ENCODE assay signal across 13 mouse cellular contexts in genomic region chr6:47818721-47819120, GRCm38 (mm10).
"Had no signal": no experiment of that assay in that cellular context is flagged by ENCODE, and none has a peak within 500 bp of the region (broad histone marks: within the 10 kb centered on the region; RNA-seq: fewer than 3 reads in every experiment).

No protein-coding gene starts in this region.

- DNase-seq: kidney, postnatal 25 days; layer of hippocampus, postnatal 36 days; liver, embryonic 13.5 days; lung, adult 2 months; lung, postnatal 14 days; lung, postnatal 4 days; midbrain, embryonic 14.5 days; thymus, adult 2 months; thymus, postnatal 14 days; thymus, postnatal 4 days had no signal

- H3K4me2 ChIP-seq: liver, embryonic 13.5 days; midbrain, embryonic 11.5 days had no signal

- H3K9me3 ChIP-seq: liver, embryonic 13.5 days had no signal

- H3K27ac ChIP-seq: kidney, postnatal 0 days; left cerebral cortex, adult 2 months; liver, embryonic 13.5 days had no signal

- H3K4me3 ChIP-seq: left cerebral cortex, adult 2 months; liver, embryonic 13.5 days had no signal

- H3K27me3 ChIP-seq: liver, embryonic 13.5 days had no signal

- H3K9ac ChIP-seq: liver, embryonic 13.5 days had no signal
